24 mouse cellular contexts compared by ENCODE assay signal in the genomic region with DNA sequence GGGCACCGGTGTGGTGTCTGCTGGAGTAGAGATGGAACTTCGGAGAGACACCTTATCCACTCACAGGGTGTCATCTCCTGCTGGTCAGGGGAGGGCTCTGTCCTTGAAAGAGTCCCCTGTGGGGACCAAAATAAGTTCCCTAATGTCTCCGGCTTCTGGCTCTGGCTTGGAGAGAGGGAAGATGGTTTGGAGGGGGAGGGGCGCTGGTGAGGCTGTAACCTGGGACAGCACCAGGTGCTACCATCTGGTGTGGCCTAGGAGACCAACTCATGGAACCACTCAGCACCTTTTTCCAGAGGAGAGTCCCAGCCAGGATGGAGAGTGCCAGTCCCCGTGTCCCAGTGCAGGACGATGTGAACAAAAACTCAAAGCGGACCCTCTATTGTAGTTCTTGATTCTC. TPM values are rescaled to one million over a fixed set of nuclear protein-coding genes. Genes with fewer than 3 reads are reported as not detected.
"Had no signal": no experiment of that assay in that cellular context is flagged by ENCODE, and none has a peak within 500 bp of the region (broad histone marks: within the 10 kb centered on the region; RNA-seq: fewer than 3 reads in every experiment).

No protein-coding gene starts in this region.

- H3K27ac ChIP-seq: gastrocnemius, adult 2 months; hindbrain, embryonic 13.5 days; hindbrain, embryonic 15.5 days; intestine, embryonic 15.5 days; layer of hippocampus, adult 2 months; left cerebral cortex, adult 2 months; limb, embryonic 10.5 days; limb, embryonic 12.5 days; liver, embryonic 15.5 days had no signal

- ATAC-seq: inflammation-experienced regulatory T-cells, adult 6 months; intestine, embryonic 15.5 days; intestine, postnatal 0 days had no signal

- H3K36me3 ChIP-seq: hindbrain, embryonic 13.5 days; hindbrain, embryonic 15.5 days; intestine, embryonic 15.5 days; liver, embryonic 13.5 days; liver, embryonic 15.5 days had no signal

- H3K27me3 ChIP-seq: hindbrain, embryonic 13.5 days; hindbrain, embryonic 15.5 days; intestine, embryonic 15.5 days; limb, embryonic 12.5 days; liver, embryonic 13.5 days had no signal

- H3K9ac ChIP-seq: heart, embryonic 12.5 days; hindbrain, embryonic 13.5 days; hindbrain, embryonic 15.5 days; intestine, embryonic 15.5 days; limb, embryonic 12.5 days; liver, embryonic 13.5 days; liver, embryonic 15.5 days; liver, postnatal 0 days had no signal

- H3K4me2 ChIP-seq: heart, embryonic 12.5 days; hindbrain, embryonic 13.5 days; hindbrain, embryonic 15.5 days; intestine, embryonic 15.5 days; limb, embryonic 12.5 days had no signal

- H3K9me3 ChIP-seq: heart, embryonic 12.5 days; hindbrain, embryonic 13.5 days; hindbrain, embryonic 15.5 days; intestine, embryonic 15.5 days; limb, embryonic 10.5 days; limb, embryonic 12.5 days; liver, embryonic 13.5 days; liver, embryonic 15.5 days had no signal

- H3K4me3 ChIP-seq: gastrocnemius, adult 2 months; heart, embryonic 12.5 days; hindbrain, embryonic 13.5 days; hindbrain, embryonic 15.5 days; intestine, embryonic 15.5 days; layer of hippocampus, adult 2 months; left cerebral cortex, adult 2 months; limb, embryonic 10.5 days; limb, embryonic 12.5 days; liver, embryonic 13.5 days; liver, embryonic 15.5 days had no signal

- DNase-seq: gastrocnemius, adult 2 months; gastrocnemius, postnatal 10 days; gastrocnemius, postnatal 25 days; heart, postnatal 10 days; heart, postnatal 4 days; kidney, adult 18-20 months; kidney, adult 8-10 months; kidney, postnatal 10 days; kidney, postnatal 25 days; kidney, postnatal 4 days; liver, embryonic 13.5 days; liver, postnatal 0 days had no signal

RNA-seq across cellular contexts. Expression of gene Mrc2, which starts 58.2 kb away (rescaled TPM):
- total RNA-seq: granulocyte monocyte progenitor cell, adult 5-6 weeks had no signal
- polyA plus RNA-seq: inflammation-experienced regulatory T-cells, adult 6 months had no signal
